Mouse (Mus musculus): ENCODE measurements at regions not wholly inside any gene's neighbourhood (a gene's known extent, or its start where the extent isn't known, plus 50 kb on each side); places are given as distances from the start of the nearest gene placed in this dataset.

DNA sequence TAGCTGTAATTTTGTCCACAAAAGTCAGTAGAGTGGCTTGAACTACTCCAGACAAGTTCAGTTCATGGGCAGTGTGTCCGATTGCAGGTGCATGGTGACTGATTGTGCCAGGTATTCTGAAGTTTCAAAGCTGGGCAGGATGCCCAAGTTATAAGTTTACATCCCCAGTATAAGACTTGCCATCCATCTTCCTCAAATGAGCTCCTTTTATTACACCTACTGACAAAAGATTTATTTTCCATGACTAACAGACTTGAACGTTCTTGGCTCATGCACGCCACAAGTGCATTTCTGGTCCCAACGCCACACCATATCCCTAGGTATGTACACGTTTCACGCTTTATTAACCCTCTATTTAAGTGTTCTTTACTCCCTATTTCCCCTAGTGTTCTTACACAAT lies 117.4 kb upstream of the Etl4 start:
- TF ChIP-seq CTCF (IDR thresholded peaks at IDR 0.05; ENCODE audit: borderline replicate concordance, control insufficient read depth, extremely low read depth, insufficient read depth, low read length, poor library complexity) (no peak), POLR2A (IDR thresholded peaks at IDR 0.05; ENCODE audit: control insufficient read depth, extremely low read depth, insufficient read depth, low read length, poor library complexity) (no peak)
